Mouse (Mus musculus): ENCODE measurements around the gene Scgb2b15.
"Not testable (repeated sequence)": the region's sequence is repeated elsewhere in the genome, so short reads cannot be mapped to it uniquely, and the experiment has no call there.

Scgb2b15 gene

GRCm38 (mm10) chr7:32829562-32829961 lies at the start of gene Scgb2b15:
TSS of gene Scgb2b15 (minus strand) at chr7:32829662.
- CTCF ChIA-PET: not testable (repeated sequence)

GRCm38 (mm10) chr7:32836254-32836653 lies 6.8 kb upstream of the Scgb2b15 start, which contains the start of gene Scgb1b15:
TSS of gene Scgb1b15 (plus strand) at chr7:32836554.
- CTCF ChIA-PET: not testable (repeated sequence)
